Mouse (Mus musculus) embryonic facial prominence, embryonic 11.5 days (tissue): ENCODE results near the gene Ube2j1. TPM values are rescaled to one million over a fixed set of nuclear protein-coding genes. Genes with fewer than 3 reads are reported as not detected.

Experiments
- ATAC-seq: fragments of 200-750 bp; cut with Nextera tagmentation; replicated peaks from 2 replicates; pipeline ENCODE4 v1.8.0; 2017; ENCODE audit warnings: low read depth; ENCODE audit not compliant: insufficient number of reproducible peaks, low FRiP score, low TSS enrichment
- DNase-seq: peaks from one replicate; pipeline ENCODE4 v3.0.0-alpha.2; 2015; ENCODE audit warnings: low spot score
- H3K27ac ChIP-seq: fragments of 300-500 bp; sonication (generic); replicated peaks from 2 replicates; pipeline ENCODE4 v1.5.1; 2014; ENCODE audit warnings: mild to moderate bottlenecking, low read depth, low read length, control low read depth
- H3K27me3 ChIP-seq: fragments of 300-500 bp; sonication (generic); 2 replicates; pipeline ENCODE4 v1.6.1; 2014; ENCODE audit warnings: mild to moderate bottlenecking, low read length, moderate library complexity, mixed read lengths; ENCODE audit not compliant: control insufficient read depth, insufficient read depth
- H3K36me3 ChIP-seq: fragments of 300-500 bp; sonication (generic); replicated peaks from 2 replicates; pipeline ENCODE4 v1.6.1; 2014; ENCODE audit warnings: low read depth, mild to moderate bottlenecking, low read length, moderate library complexity, mixed read lengths; ENCODE audit not compliant: control insufficient read depth, insufficient read depth
- H3K4me1 ChIP-seq: fragments of 300-500 bp; sonication (generic); 2 replicates; pipeline ENCODE4 v1.6.1; 2014; ENCODE audit warnings: low read length, mixed read lengths; ENCODE audit not compliant: control insufficient read depth, insufficient read depth
- H3K4me2 ChIP-seq: fragments of 300-500 bp; sonication (generic); 2 replicates; pipeline ENCODE4 v1.6.1; 2014; ENCODE audit warnings: low read depth, mild to moderate bottlenecking, control low read depth, low read length, moderate library complexity
- H3K4me3 ChIP-seq: fragments of 300-500 bp; sonication (generic); 2 replicates; pipeline ENCODE4 v1.5.1; 2014; ENCODE audit warnings: low read depth, low read length, control low read depth
- H3K9ac ChIP-seq: fragments of 300-500 bp; sonication (generic); replicated peaks from 2 replicates; pipeline ENCODE4 v1.6.1; 2014; ENCODE audit warnings: mild to moderate bottlenecking, control low read depth, low read length
- H3K9me3 ChIP-seq: fragments of 300-500 bp; sonication (generic); replicated peaks from 2 replicates; pipeline ENCODE4 v1.6.1; 2016; ENCODE audit warnings: mild to moderate bottlenecking, low read length, inconsistent platforms, mixed read lengths; ENCODE audit not compliant: control insufficient read depth
- WGBS: fragments of 180-500 bp; shearing (Covaris S2); extraction: QIAGEN DNeasy Blood & Tissue Kit; methylation state at CpG from one replicate; pipeline ENCODE4 v1.1.7; 2014; 5-methylcytosine and 5-hydroxymethylcytosine counted together
- polyA plus RNA-seq: library from polyadenylated mRNA; unstranded; fragments of >200 nt; fragmentation: Nextera tagmentation; extraction: Ambion mirVana; gene quantifications from 2 replicates; pipeline ENCODE4 v1.2.1, GENCODE M21; 2014

The Ube2j1 gene
- polyA plus RNA-seq, 1 experiment from 2014 or later = 47.1 TPM

DNA sequence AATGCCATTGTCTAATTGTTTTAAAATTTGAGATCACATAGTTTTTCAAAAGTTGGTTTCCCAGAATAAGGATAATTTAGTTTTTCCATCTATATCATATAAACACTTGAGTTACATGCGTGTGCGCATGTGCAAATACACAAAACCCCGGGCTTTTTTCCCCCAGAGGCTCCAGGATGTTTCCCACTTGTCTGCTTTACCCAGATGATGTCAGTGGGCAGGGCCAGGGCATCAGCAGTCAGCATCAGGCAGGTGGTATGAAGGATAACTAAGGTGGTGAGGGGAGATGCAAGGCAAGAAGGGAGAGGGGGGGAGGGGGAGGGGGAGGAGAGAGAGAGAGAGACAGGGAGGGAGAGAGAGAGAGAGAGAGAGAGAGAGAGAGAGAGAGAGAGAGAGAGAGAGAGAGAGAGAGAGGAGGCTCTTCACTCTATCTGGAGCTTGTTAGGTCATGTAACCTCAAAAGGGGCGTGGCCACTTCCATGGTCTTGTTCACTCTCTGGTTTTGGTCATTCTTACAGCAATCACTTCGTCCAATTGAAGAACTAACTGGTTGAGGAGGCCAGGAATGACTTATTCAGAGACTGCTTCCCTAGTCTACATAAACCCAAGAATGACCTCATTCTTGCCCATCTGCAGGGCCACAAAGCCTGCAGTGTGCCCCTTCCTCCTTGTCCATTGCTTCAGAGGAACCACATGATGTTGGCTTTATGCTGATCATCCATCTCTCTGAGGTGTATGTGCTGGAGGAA, 44.7 kb downstream of the Ube2j1 start:
- WGBS = 84% methylated on average over 5 of the region's 5 CpGs
- DNase-seq = no peak

GRCm38 (mm10) chr4:33077161-33077560, 45.9 kb downstream of the Ube2j1 start:
- H3K4me3 ChIP-seq = no peak overlapping the region
- WGBS = 79% methylated on average over 11 of the region's 11 CpGs
- H3K27me3 ChIP-seq = no peaks in the 10 kb centered on the region
- no peak for DNase-seq
- ATAC-seq = no peak
- H3K36me3 ChIP-seq = no peaks in the 10 kb centered on the region
- H3K9ac ChIP-seq = no peak overlapping the region
- no peaks in the 10 kb centered on the region for H3K4me1 ChIP-seq
- no peaks in the 10 kb centered on the region for H3K9me3 ChIP-seq
- no peak overlapping the region for H3K4me2 ChIP-seq
- no peak overlapping the region for H3K27ac ChIP-seq

More for the DNA sequence above, 44.7 kb downstream of the Ube2j1 start:
- Histone ChIP-seq H3K27ac (no peak overlapping the region), H3K4me1 (no peaks in the 10 kb centered on the region), H3K36me3 (no peaks in the 10 kb centered on the region), H3K9me3 (no peaks in the 10 kb centered on the region), H3K27me3 (no peaks in the 10 kb centered on the region), H3K4me3 (no peak overlapping the region), H3K9ac (no peak overlapping the region), H3K4me2 (no peak overlapping the region)
- no peak for ATAC-seq

- 59% methylated on average over 8 of the region's 8 CpGs for WGBS
- Histone ChIP-seq H3K9me3 (no peaks in the 10 kb centered on the region), H3K4me2 (no peak overlapping the region), H3K9ac (no peak overlapping the region), H3K27ac (no peak overlapping the region), H3K4me3 (no peak overlapping the region), H3K4me1 (no peaks in the 10 kb centered on the region), H3K27me3 (no peaks in the 10 kb centered on the region), H3K36me3 (no peaks in the 10 kb centered on the region)
- ATAC-seq (no peak), DNase-seq (no peak)
Observed at GRCm38 (mm10) chr4:33077724-33078123, 46.5 kb downstream of the Ube2j1 start.

DNA sequence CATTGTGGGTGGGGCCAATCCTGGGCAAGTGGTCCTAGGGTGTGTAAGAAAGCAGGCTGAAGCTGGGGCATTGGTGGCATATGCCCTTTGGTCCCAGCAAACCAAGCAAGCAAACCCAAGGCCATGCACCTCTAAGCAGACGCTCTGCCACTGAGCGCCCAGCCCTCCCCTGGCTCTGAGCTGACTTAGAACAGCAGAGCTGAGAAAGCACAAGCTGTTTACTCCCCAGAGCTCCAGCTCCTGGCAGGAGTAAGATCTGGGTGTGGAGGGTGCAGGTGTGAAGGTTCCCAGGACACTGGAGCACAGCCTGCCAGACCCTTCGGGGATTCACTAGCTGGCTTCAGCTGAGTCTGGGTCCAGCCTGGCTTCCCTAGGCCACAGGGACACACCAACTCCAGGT, 47.3 kb downstream of the Ube2j1 start:
- no peaks in the 10 kb centered on the region for H3K9me3 ChIP-seq
- DNase-seq (no peak), ATAC-seq (no peak)
- no peaks in the 10 kb centered on the region for H3K36me3 ChIP-seq
- no peak overlapping the region for H3K4me2 ChIP-seq
- H3K27me3 ChIP-seq = no peaks in the 10 kb centered on the region
- no peak overlapping the region for H3K9ac ChIP-seq
- no peaks in the 10 kb centered on the region for H3K4me1 ChIP-seq
- WGBS = 87% methylated on average over 3 of the region's 3 CpGs
- no peak overlapping the region for H3K27ac ChIP-seq
- H3K4me3 ChIP-seq = no peak overlapping the region

- Histone ChIP-seq H3K9ac (no peak overlapping the region), H3K4me2 (no peak overlapping the region), H3K4me3 (no peak overlapping the region), H3K4me1 (no peaks in the 10 kb centered on the region), H3K27me3 (no peaks in the 10 kb centered on the region), H3K9me3 (no peaks in the 10 kb centered on the region), H3K27ac (no peak overlapping the region), H3K36me3 (no peaks in the 10 kb centered on the region)
- ATAC-seq (no peak), DNase-seq (no peak)
- WGBS = 82% methylated on average over 6 of the region's 6 CpGs
Observed at GRCm38 (mm10) chr4:33099118-33099694, 68.0 kb downstream of the Ube2j1 start.

Other genes with a start within 250 kb of the Ube2j1 start
- gene Lyrm2, start 231.2 kb upstream of the Ube2j1 start, polyA plus RNA-seq = 131 and 146 TPM in 2 replicates
- 11.3 and 13.1 TPM in 2 replicates for gene Ankrd6, start 80.6 kb upstream of the Ube2j1 start, polyA plus RNA-seq
- gene Rragd, start 48.4 kb upstream of the Ube2j1 start, polyA plus RNA-seq = 24.4 and 27.8 TPM in 2 replicates
- gene Gabrr2, start 31.6 kb downstream of the Ube2j1 start, polyA plus RNA-seq = 0.43 TPM in 1 of 2 replicates, not detected in the other
- 0.15 TPM in 1 of 2 replicates, not detected in the other for gene Gabrr1, start 101.1 kb downstream of the Ube2j1 start, polyA plus RNA-seq
- 0.48 and 1.1 TPM in 2 replicates for gene Pm20d2, start 158.3 kb downstream of the Ube2j1 start, polyA plus RNA-seq
- gene Srsf12, start 177.6 kb downstream of the Ube2j1 start, polyA plus RNA-seq = 8.5 and 10.8 TPM in 2 replicates